Mouse (Mus musculus) E14TG2a.4 (cell line): ENCODE measurements around the gene Ranbp9.

Experiments used
- H3K27me3 ChIP-seq: 2 replicates; pipeline ENCODE4 v1.6.1; 2014; ENCODE audit warnings: low read length, control low read depth; ENCODE audit not compliant: insufficient read depth
- H3K36me3 ChIP-seq: 2 replicates; pipeline ENCODE4 v1.6.1; 2014; ENCODE audit warnings: low read length, control low read depth; ENCODE audit not compliant: insufficient read depth
- H3K4me1 ChIP-seq: replicated peaks from 2 replicates; pipeline ENCODE4 v1.6.1; 2014; ENCODE audit warnings: low read depth, low read length, control low read depth
- H3K4me3 ChIP-seq: replicated peaks from 2 replicates; pipeline ENCODE4 v1.5.1; 2014; ENCODE audit warnings: mild to moderate bottlenecking, low read length
- H3K9me3 ChIP-seq: 2 replicates; pipeline ENCODE4 v1.6.1; 2014; ENCODE audit warnings: low read length, control low read depth
- CTCF ChIP-seq: conservative IDR thresholded peaks from 2 replicates; pipeline ENCODE4 v1.5.1; 2014; ENCODE audit warnings: low read length
- NANOG ChIP-seq: IDR thresholded peaks from 2 replicates; pipeline ENCODE4 v1.6.1; 2014; ENCODE audit warnings: borderline replicate concordance, low read length, mixed read lengths
- POU5F1 ChIP-seq: IDR thresholded peaks from 2 replicates; pipeline ENCODE4 v1.6.1; 2014; ENCODE audit warnings: low read length, borderline replicate concordance

Ranbp9 gene

GRCm38 (mm10) chr13:43379989-43380388 is 101.1 kb downstream of the Ranbp9 start:
- H3K36me3 ChIP-seq: peaks cover 29% of the 10 kb centered on the region
- no peaks in the 10 kb centered on the region for H3K27me3 ChIP-seq
- no peak overlapping the region for H3K4me3 ChIP-seq
- H3K9me3 ChIP-seq: peaks cover 34% of the 10 kb centered on the region
- peaks cover 4% of the 10 kb centered on the region for H3K4me1 ChIP-seq
- TF ChIP-seq NANOG (no peak), CTCF (no peak), POU5F1 (no peak)

- Histone ChIP-seq H3K4me3 (no peak overlapping the region), H3K4me1 (peaks cover 15% of the 10 kb centered on the region), H3K9me3 (peaks cover 7% of the 10 kb centered on the region; the same call in 1 of the 2 replicates), H3K36me3 (peaks cover 31% of the 10 kb centered on the region), H3K27me3 (no peaks in the 10 kb centered on the region)
- TF ChIP-seq POU5F1 (no peak), NANOG (no peak), CTCF (no peak)
Observed at GRCm38 (mm10) chr13:43374918-43375432, 106.1 kb downstream of the Ranbp9 start.

GRCm38 (mm10) chr13:43374205-43374604 is 106.9 kb downstream of the Ranbp9 start:
- Histone ChIP-seq H3K36me3 (peaks cover 31% of the 10 kb centered on the region), H3K9me3 (peaks cover 7% of the 10 kb centered on the region; the same call in 1 of the 2 replicates), H3K27me3 (no peaks in the 10 kb centered on the region), H3K4me1 (peaks cover 15% of the 10 kb centered on the region), H3K4me3 (no peak overlapping the region)
- TF ChIP-seq POU5F1 (no peak), CTCF (no peak), NANOG (no peak)

GRCm38 (mm10) chr13:43372892-43373291 is 108.2 kb downstream of the Ranbp9 start:
- no peak overlapping the region for H3K4me3 ChIP-seq
- TF ChIP-seq CTCF: peak; percentile 60
- no peak for TF ChIP-seq NANOG
- H3K27me3 ChIP-seq: no peaks in the 10 kb centered on the region
- H3K36me3 ChIP-seq: peaks cover 30% of the 10 kb centered on the region
- H3K4me1 ChIP-seq: peaks cover 15% of the 10 kb centered on the region
- H3K9me3 ChIP-seq: peaks cover 5% of the 10 kb centered on the region; the same call in 1 of the 2 replicates

GRCm38 (mm10) chr13:43370063-43370462 is 111.0 kb downstream of the Ranbp9 start:
- no peak overlapping the region for H3K4me3 ChIP-seq
- no peak for TF ChIP-seq POU5F1
- no peak for TF ChIP-seq NANOG
- TF ChIP-seq CTCF: no peak
- H3K4me1 ChIP-seq: peaks cover 22% of the 10 kb centered on the region

GRCm38 (mm10) chr13:43365825-43366184 is 115.3 kb downstream of the Ranbp9 start:
- H3K4me1 ChIP-seq: peaks cover 15% of the 10 kb centered on the region
- H3K27me3 ChIP-seq: peaks cover 12% of the 10 kb centered on the region
- TF ChIP-seq CTCF (no peak), NANOG (no peak), POU5F1 (no peak)
- H3K36me3 ChIP-seq: 0 out of 2 replicates have a peak, but pooled peaks cover under 1% of the 10 kb centered on the region
- peak overlapping the region; percentile 84 for H3K4me3 ChIP-seq
- H3K9me3 ChIP-seq: no peaks in the 10 kb centered on the region

More at GRCm38 (mm10) chr13:43370063-43370462, 111.0 kb downstream of the Ranbp9 start:
- H3K36me3 ChIP-seq: peaks cover 16% of the 10 kb centered on the region; the same call in 1 of the 2 replicates
- H3K9me3 ChIP-seq: no peaks in the 10 kb centered on the region
- H3K27me3 ChIP-seq: no peaks in the 10 kb centered on the region

- Histone ChIP-seq H3K9me3 (no peaks in the 10 kb centered on the region), H3K4me1 (peaks cover 15% of the 10 kb centered on the region), H3K36me3 (no peaks in the 10 kb centered on the region), H3K27me3 (peaks cover 17% of the 10 kb centered on the region), H3K4me3 (peak within 1 kb of the TSS; percentile 84)
- no peak for TF ChIP-seq POU5F1
- TF ChIP-seq NANOG: no peak
- peak; percentile 36; the same call in 1 of the 2 replicates for TF ChIP-seq CTCF
Observed at GRCm38 (mm10) chr13:43364985-43365824, 115.9 kb downstream of the Ranbp9 start, which contains the start of gene Sirt5. Gene Sirt5, plus strand, starts transcription at chr13:43365496.

- no peaks in the 10 kb centered on the region for H3K9me3 ChIP-seq
- no peaks in the 10 kb centered on the region for H3K36me3 ChIP-seq
- TF ChIP-seq NANOG (no peak), POU5F1 (no peak), CTCF (no peak)
Observed at GRCm38 (mm10) chr13:43362353-43362752, 118.7 kb downstream of the Ranbp9 start.

GRCm38 (mm10) chr13:43360534-43360933 is 120.5 kb downstream of the Ranbp9 start:
- Histone ChIP-seq H3K4me3 (no peak overlapping the region), H3K36me3 (no peaks in the 10 kb centered on the region), H3K9me3 (no peaks in the 10 kb centered on the region), H3K27me3 (peaks cover 26% of the 10 kb centered on the region), H3K4me1 (peaks cover 7% of the 10 kb centered on the region; the same call in 1 of the 2 replicates)
- no peak for TF ChIP-seq POU5F1
- TF ChIP-seq NANOG: no peak
- TF ChIP-seq CTCF: no peak

More at GRCm38 (mm10) chr13:43362353-43362752, 118.7 kb downstream of the Ranbp9 start:
- H3K4me3 ChIP-seq: no peak overlapping the region
- H3K27me3 ChIP-seq: peaks cover 19% of the 10 kb centered on the region
- H3K4me1 ChIP-seq: peaks cover 15% of the 10 kb centered on the region
